ENCODE assay signal across 19 mouse cellular contexts in the genomic region with DNA sequence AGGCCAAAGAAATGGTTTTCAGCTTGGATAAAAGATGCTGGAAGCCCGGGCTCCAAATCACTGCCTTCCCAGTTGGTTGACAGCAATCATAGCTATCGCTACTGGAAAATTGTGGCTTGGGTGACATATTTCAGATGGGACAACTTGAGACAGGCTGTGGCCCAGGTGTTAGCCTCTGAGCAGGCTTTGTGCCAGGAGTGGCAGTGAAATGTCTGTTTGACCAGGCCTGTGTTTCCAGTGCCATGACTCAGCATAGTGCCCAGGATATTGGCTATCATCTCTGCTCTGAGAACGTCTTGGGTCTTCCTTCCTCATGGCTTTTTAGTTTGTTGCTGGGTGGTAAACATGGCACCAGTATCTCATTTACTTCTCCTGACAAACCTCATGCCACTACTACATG.
"Had no signal": no experiment of that assay in that cellular context is flagged by ENCODE, and none has a peak within 500 bp of the region (broad histone marks: within the 10 kb centered on the region; RNA-seq: fewer than 3 reads in every experiment).

No protein-coding gene starts in this region.

- H3K27ac ChIP-seq: intestine, embryonic 15.5 days; kidney, embryonic 15.5 days; left cerebral cortex, adult 2 months; limb, embryonic 10.5 days; limb, embryonic 13.5 days; liver, embryonic 13.5 days; macrophage; midbrain, embryonic 13.5 days had no signal

- H3K9me3 ChIP-seq: intestine, embryonic 15.5 days; limb, embryonic 10.5 days; liver, embryonic 13.5 days had no signal

- ATAC-seq: intestine, embryonic 15.5 days; lung, postnatal 0 days; midbrain, embryonic 13.5 days; midbrain, embryonic 16.5 days had no signal

- H3K4me3 ChIP-seq: intestine, embryonic 15.5 days; kidney, embryonic 15.5 days; left cerebral cortex, adult 2 months; limb, embryonic 10.5 days; limb, embryonic 13.5 days; liver, embryonic 13.5 days; midbrain, embryonic 13.5 days; myocyte had no signal

- DNase-seq: kidney, adult 11 months; kidney, postnatal 10 days; kidney, postnatal 4 days; layer of hippocampus, postnatal 36 days; liver; liver, embryonic 13.5 days; lung, embryonic 14.5 days; thymus, adult 18-20 months; thymus, postnatal 36 days had no signal

- H3K36me3 ChIP-seq: intestine, embryonic 15.5 days; kidney, embryonic 15.5 days; limb, embryonic 10.5 days; limb, embryonic 13.5 days; liver, embryonic 13.5 days; midbrain, embryonic 13.5 days had no signal

- H3K4me2 ChIP-seq: intestine, embryonic 15.5 days; kidney, embryonic 15.5 days; limb, embryonic 13.5 days; liver, embryonic 13.5 days; lung, embryonic 14.5 days; midbrain, embryonic 13.5 days had no signal

- H3K9ac ChIP-seq: intestine, embryonic 15.5 days; kidney, embryonic 15.5 days; limb, embryonic 13.5 days; liver, embryonic 13.5 days; lung, embryonic 14.5 days; midbrain, embryonic 13.5 days had no signal

- H3K4me1 ChIP-seq: intestine, embryonic 15.5 days; kidney, embryonic 15.5 days; liver, embryonic 13.5 days had no signal

- H3K27me3 ChIP-seq: intestine, embryonic 15.5 days; kidney, embryonic 15.5 days; limb, embryonic 13.5 days; liver, embryonic 13.5 days; midbrain, embryonic 13.5 days had no signal
